11 mouse cellular contexts compared by ENCODE assay signal in genomic region chr10:60634391-60634790, GRCm38 (mm10).
DNase-seq lines count a peak whose midpoint lies in the region; TF ChIP-seq lines count a peak whose summit lies in the region.
"Had no signal": no experiment of that assay in that cellular context is flagged by ENCODE, and none has a peak within 500 bp of the region (broad histone marks: within the 10 kb centered on the region; RNA-seq: fewer than 3 reads in every experiment).

No protein-coding gene starts in this region.

- no peak overlapping the region for H3K4me3 ChIP-seq in layer of hippocampus, adult 2 months
- H3K4me3 ChIP-seq: embryonic facial prominence, embryonic 10.5 days; stomach, embryonic 15.5 days had no signal

- TF ChIP-seq CTCF in layer of hippocampus, adult 2 months (conservative IDR thresholded peaks at IDR 0.05) = no peak

- DNase-seq in cerebellum, adult 18-20 months = peak; percentile 67 to 73
- DNase-seq in cerebellum, postnatal 10 days = peak; percentile 54 to 69
- peak; percentile 41 to 50 for DNase-seq in layer of hippocampus, adult 2 months (ENCODE audit: low spot score in 2 of 2)
- peak; percentile 22 to 29 for DNase-seq in right cerebral cortex, adult 2 months (ENCODE audit: low spot score in 2 of 2)
- no peak for DNase-seq in retina, postnatal 1 day
- DNase-seq in gastrocnemius, postnatal 25 days = no peak
- DNase-seq in kidney, postnatal 25 days = no peak
- DNase-seq: heart, postnatal 36 days; kidney, postnatal 10 days had no signal

- peak overlapping the region; percentile 59; the same call in 1 of the 2 replicates for H3K27ac ChIP-seq in layer of hippocampus, adult 2 months
- H3K27ac ChIP-seq: embryonic facial prominence, embryonic 10.5 days; stomach, embryonic 15.5 days had no signal

Comparison
In these comparisons a context has a peak if more than half of its experiments do, and no peak if none do; other contexts are left out.
1. DNase-seq: peak in cerebellum, adult 18-20 months (2 of 2), cerebellum, postnatal 10 days (2 of 2), layer of hippocampus, adult 2 months (2 of 2) and right cerebral cortex, adult 2 months (2 of 2); none in retina, postnatal 1 day (single experiment), gastrocnemius, postnatal 25 days (single experiment) and kidney, postnatal 25 days (0 of 2).